Mouse (Mus musculus): Measurements from ENCODE around the gene Traf5.

Traf5 gene

GRCm38 (mm10) chr1:191964773-191965481 lies 127.4 kb downstream of the Traf5 start:
- peak; percentile 92 for DNase-seq (ENCODE audit: low spot score)

GRCm38 (mm10) chr1:191963948-191964772 lies 128.2 kb downstream of the Traf5 start:
- DNase-seq (ENCODE audit: low spot score), result peak; percentile 82

GRCm38 (mm10) chr1:191963413-191963812 lies 128.9 kb downstream of the Traf5 start:
- no peak for DNase-seq (ENCODE audit: low spot score)

GRCm38 (mm10) chr1:191960946-191961345 lies 131.4 kb downstream of the Traf5 start:
- DNase-seq (ENCODE audit: low spot score), result no peak

- DNase-seq (ENCODE audit: low spot score), result no peak
Measured at GRCm38 (mm10) chr1:191957321-191957720, 135.0 kb downstream of the Traf5 start.

- no peak for DNase-seq (ENCODE audit: low spot score)
Measured at GRCm38 (mm10) chr1:191956871-191957270, 135.5 kb downstream of the Traf5 start.

GRCm38 (mm10) chr1:191956261-191956660 lies 136.1 kb downstream of the Traf5 start:
- no peak for DNase-seq (ENCODE audit: low spot score)

GRCm38 (mm10) chr1:191955101-191955500 lies 137.3 kb downstream of the Traf5 start:
- DNase-seq (ENCODE audit: low spot score), result no peak

GRCm38 (mm10) chr1:191952733-191953335 lies 139.5 kb downstream of the Traf5 start:
- no peak for DNase-seq (ENCODE audit: low spot score)

GRCm38 (mm10) chr1:191950611-191951010 lies 141.7 kb downstream of the Traf5 start:
- DNase-seq (ENCODE audit: low spot score), result no peak

- DNase-seq (ENCODE audit: low spot score), result no peak
Measured at GRCm38 (mm10) chr1:191948600-191948999, 143.8 kb downstream of the Traf5 start.

GRCm38 (mm10) chr1:191947796-191948195 lies 144.6 kb downstream of the Traf5 start:
- peak; percentile 22 for DNase-seq (ENCODE audit: low spot score)
